Mouse (Mus musculus) neutrophil, adult 83 days (primary cell): ENCODE measurements around the gene Tas2r106. TPM values are rescaled to one million over a fixed set of nuclear protein-coding genes. Genes with fewer than 3 reads are reported as not detected.

Experiments used
- total RNA-seq, 2 experiments: library from RNA; stranded (reverse); gene quantifications; one replicate each; pipeline ENCODE4 v1.2.4; 2023

The Tas2r106 gene
- total RNA-seq, result not detected

GRCm38 (mm10) chr6:131678786-131679185, at the start of gene Tas2r106:
Gene Tas2r106 (minus strand): TSS chr6:131678886.

GRCm38 (mm10) chr6:131689963-131690362, 11.3 kb upstream of the Tas2r106 start, which contains the start of gene Tas2r114:
Gene Tas2r114 (minus strand): TSS chr6:131690063.

GRCm38 (mm10) chr6:131687395-131687794, 8.7 kb upstream of the Tas2r106 start, which contains the start of gene Tas2r105:
Gene Tas2r105 (minus strand): TSS chr6:131687495.

GRCm38 (mm10) chr6:131685644-131686043, 7.0 kb upstream of the Tas2r106 start, which contains the start of gene Tas2r104:
Gene Tas2r104 (minus strand): TSS chr6:131685744.

GRCm38 (mm10) chr6:131660049-131660448, 18.6 kb downstream of the Tas2r106 start, which contains the start of gene Tas2r107:
Gene Tas2r107 (minus strand): TSS chr6:131660149.

GRCm38 (mm10) chr6:131630812-131631211, 47.9 kb downstream of the Tas2r106 start, which contains the start of gene Tas2r130:
Gene Tas2r130 (minus strand): TSS chr6:131630912.

Other genes starting within 250 kb of the Tas2r106 start
- not detected for gene 5430401F13Rik, start 192.5 kb downstream of the Tas2r106 start, total RNA-seq
- gene Gm6619, start 192.5 kb downstream of the Tas2r106 start, total RNA-seq, result not detected
- gene Tas2r130, start 48.0 kb downstream of the Tas2r106 start, total RNA-seq, result not detected
- gene Tas2r107, start 18.7 kb downstream of the Tas2r106 start, total RNA-seq, result not detected
- gene Tas2r104, start 6.9 kb upstream of the Tas2r106 start, total RNA-seq, result not detected
- not detected for gene Tas2r105, start 8.6 kb upstream of the Tas2r106 start, total RNA-seq
- not detected for gene Tas2r114, start 11.2 kb upstream of the Tas2r106 start, total RNA-seq